Mouse (Mus musculus): ENCODE data around the gene Qdpr.

The Qdpr gene

GRCm38 (mm10) chr5:45449831-45450716, at the start of gene Qdpr:
Gene Qdpr (minus strand): TSS chr5:45450236.
- peak; percentile 93 to 96 for DNase-seq (ENCODE audit: low spot score in 2 of 2)

DNA sequence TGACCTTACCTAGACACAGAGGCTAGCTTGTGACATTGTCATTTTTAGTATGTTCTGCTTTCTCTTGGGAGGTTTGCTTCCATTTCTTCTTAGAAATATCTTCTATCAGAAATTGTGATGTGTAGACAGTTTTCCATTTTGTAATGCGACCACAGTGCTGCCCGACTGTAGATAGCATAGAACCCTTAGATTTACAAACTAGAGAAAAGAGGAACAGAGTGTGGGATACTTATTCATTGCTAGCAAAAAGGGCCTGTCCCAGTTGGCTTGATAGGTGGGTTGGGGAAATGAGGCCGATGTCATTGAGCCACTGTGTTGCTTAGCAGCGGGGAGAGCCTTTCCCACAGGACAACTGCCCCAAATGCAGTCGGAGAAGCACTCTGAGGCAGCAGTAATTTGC, 47.5 kb upstream of the Qdpr start:
- no peak for DNase-seq (ENCODE audit: low spot score in 2 of 2)

DNA sequence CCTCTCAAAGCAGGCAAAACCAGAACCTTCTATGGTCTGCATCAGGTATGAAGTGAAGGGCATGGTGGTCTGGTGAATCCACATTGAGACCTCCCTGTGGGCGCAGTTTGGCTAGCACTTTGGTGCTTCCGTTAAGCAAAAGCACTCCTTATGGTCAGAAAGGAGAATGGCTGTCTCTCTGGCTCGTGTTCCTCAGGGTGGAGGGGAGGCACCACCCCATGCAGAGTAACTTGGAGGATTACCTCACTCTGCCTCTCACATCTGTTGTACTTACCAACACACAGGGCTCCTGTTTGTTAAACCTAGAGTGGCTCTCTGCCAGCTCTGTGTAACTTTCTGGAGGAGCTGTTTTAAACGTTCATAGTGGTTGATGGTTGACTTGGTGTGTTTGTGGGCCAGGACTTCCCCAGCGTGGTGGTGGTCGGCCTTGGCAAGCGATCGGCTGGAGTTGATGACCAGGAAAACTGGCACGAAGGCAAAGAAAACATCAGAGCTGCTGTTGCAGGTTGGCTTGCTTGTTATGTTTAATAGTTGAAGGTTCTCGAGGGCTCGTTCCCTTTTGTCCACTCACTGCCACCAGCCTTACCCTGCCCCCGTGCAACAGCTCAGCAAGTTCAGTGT, 47.0 kb upstream of the Qdpr start:
- DNase-seq (ENCODE audit: low spot score in 2 of 2) = no peak

DNA sequence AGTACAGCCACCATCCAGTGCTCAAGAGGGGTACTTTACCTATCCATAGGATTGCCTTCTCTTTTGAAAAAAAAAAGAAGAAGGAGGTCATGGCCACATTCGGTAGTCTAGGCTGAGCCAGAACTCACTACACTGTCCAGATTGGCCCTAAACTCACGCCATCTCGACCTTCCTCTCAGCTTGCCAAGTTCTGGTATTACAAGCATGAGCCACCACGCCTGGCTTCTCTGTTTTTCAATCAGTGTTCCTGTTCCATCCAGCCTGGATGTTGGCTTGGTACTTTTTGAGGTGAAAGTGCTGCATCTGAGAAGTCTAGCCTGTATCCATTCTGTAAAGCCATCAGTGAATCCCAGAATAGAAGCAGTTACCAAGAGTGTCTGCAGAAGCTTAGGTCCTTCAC, 46.4 kb upstream of the Qdpr start:
- DNase-seq (ENCODE audit: low spot score in 2 of 2) = no peak

DNA sequence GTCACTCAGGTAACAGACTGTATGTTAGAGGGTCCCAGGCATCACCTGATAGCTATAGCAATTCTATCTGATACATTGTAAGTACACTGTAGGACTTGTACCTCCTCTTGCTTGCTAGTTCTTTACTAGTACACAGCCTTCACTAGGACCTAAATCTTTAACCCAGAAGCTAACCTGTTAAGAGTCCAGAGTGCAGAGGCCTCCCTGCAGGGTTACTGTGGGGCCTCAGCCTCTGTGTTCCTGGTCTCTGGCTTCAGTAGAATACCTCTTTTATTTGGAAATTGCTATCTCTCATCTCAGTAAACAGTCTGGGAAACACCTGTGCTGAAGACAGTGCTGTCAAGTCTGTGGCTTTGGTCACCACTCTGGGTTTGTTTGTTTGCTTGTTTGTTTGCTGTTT, 46.0 kb upstream of the Qdpr start:
- DNase-seq (ENCODE audit: low spot score in 2 of 2) = no peak

GRCm38 (mm10) chr5:45495429-45495975, 45.5 kb upstream of the Qdpr start:
- no peak for DNase-seq (ENCODE audit: low spot score in 2 of 2)

GRCm38 (mm10) chr5:45494093-45494755, 44.2 kb upstream of the Qdpr start:
- DNase-seq (ENCODE audit: low spot score in 2 of 2) = no peak

DNA sequence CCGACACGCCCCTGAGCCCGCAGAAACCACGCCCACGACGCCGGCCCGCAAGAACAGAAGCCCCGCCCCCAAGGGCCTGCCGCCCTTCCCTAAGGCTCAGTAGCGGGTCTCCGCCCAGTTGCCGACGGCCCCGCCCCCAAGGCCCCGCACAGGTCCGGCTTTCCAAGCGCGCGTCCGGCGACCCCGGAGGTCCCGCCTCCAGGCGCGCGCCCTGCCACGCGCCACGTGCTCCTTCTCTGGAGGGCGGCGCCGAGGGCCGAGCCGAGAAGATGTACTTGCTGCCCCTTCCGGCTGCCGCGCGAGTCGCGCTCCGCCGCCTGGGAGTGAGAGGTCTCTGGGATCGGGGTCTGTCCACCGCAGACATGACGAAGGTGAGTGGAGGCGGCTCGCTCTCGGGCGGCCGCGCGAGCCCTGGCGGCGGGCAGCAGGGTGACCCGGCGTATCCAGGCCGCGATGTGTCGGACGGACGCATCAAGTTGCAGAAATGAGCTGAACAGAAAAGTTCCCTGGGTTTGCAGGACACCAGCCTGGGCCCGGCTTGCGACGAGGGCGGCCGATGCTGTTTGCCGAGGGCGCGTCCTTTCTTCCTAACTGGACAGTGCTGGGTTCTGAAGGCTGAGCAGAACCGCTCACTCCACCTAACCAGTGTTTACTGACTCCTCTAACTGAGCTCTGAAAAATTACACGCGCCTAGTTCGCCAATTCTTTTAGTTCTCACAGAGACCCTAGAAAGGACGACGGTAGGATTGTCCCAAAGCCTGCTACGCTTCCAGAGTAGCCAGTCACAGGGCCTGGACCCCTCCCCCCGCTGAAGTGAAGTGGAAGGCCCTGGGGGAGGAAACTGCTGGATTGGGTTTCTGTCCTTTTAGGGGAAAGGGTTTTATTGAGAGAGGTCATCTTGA, 43.4 kb upstream of the Qdpr start, which contains the start of gene Lap3:
TSS of gene Lap3 (plus strand) at position 184 of the 902 bp plus-strand sequence.
- DNase-seq (ENCODE audit: low spot score in 2 of 2) = peak; percentile 96 to 98

- no peak for DNase-seq (ENCODE audit: low spot score in 2 of 2)
These were observed 41.7 kb upstream of the Qdpr start for GRCm38 (mm10) chr5:45491776-45492175.

GRCm38 (mm10) chr5:45483654-45484053, 33.6 kb upstream of the Qdpr start:
- no peak for DNase-seq (ENCODE audit: low spot score in 2 of 2)

DNA sequence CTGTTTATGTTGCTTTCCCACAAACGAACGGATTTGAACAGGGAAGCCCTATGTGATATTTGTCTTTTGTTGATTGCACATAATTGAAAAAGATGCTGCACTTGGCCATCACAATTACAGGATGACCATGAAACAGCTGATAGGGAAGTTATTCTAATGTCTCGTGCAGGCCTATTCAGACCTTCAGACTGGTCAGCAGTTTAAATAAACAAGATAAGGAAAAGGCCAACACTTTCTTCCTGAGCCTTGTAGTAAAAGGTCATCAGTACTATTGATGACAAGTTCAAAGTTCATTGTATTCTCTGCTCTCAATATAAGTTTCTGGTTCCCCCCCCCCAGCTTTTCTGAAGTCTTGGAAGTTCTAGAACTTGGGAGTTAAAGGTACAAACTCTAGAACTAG, 32.6 kb upstream of the Qdpr start:
- DNase-seq (ENCODE audit: low spot score in 2 of 2) = no peak

- DNase-seq (ENCODE audit: low spot score in 2 of 2) = no peak
These were observed 31.1 kb upstream of the Qdpr start for GRCm38 (mm10) chr5:45481125-45481524.

DNA sequence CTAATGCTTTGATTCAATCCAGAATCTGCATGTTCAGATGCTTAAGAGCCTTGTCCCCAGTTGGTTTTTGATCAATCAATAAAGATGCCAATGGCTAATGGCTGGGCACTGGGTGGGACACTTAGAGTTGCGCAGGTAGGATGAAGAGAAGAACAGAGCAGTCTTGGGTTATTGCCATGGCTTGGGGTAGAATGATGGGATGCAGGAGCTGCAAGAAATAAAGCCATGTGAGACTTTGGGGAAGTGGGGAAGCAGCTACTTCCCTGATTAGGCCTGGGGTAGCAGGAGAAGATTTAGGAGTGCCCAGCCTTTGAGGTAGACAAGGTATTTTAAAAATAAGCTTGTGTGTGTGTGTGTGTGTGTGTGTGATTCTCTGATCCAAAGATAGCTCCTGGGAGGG, 30.0 kb upstream of the Qdpr start:
- no peak for DNase-seq (ENCODE audit: low spot score in 2 of 2)

- no peak for DNase-seq (ENCODE audit: low spot score in 2 of 2)
These were observed 27.6 kb upstream of the Qdpr start for GRCm38 (mm10) chr5:45477601-45478000.

DNA sequence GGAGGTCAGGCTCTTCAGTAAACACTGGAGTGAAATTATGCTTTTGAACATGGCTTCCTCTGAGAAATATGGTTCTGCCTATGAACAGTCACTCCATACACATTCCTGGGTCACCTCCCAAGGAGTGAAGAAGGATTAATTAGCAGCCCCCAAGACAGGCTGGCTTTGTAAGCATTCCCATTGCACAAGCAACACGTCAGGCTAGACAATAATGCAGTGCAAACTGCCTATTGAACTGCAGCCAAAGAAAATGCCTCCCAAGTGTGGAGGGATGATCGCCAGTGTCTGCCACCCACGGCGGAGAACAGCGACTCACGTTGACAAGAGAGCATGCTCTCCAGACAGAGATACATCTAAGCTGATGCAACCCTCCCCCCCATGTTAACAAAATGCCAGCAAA, 26.3 kb upstream of the Qdpr start:
- no peak for DNase-seq (ENCODE audit: low spot score in 2 of 2)

GRCm38 (mm10) chr5:45475771-45476170, 25.7 kb upstream of the Qdpr start:
- no peak for DNase-seq (ENCODE audit: low spot score in 2 of 2)

GRCm38 (mm10) chr5:45474758-45475157, 24.7 kb upstream of the Qdpr start:
- DNase-seq (ENCODE audit: low spot score in 2 of 2) = no peak

GRCm38 (mm10) chr5:45474215-45474614, 24.2 kb upstream of the Qdpr start:
- peak in 1 of 2 experiments; percentile 67 for DNase-seq (ENCODE audit: low spot score in 2 of 2)

DNA sequence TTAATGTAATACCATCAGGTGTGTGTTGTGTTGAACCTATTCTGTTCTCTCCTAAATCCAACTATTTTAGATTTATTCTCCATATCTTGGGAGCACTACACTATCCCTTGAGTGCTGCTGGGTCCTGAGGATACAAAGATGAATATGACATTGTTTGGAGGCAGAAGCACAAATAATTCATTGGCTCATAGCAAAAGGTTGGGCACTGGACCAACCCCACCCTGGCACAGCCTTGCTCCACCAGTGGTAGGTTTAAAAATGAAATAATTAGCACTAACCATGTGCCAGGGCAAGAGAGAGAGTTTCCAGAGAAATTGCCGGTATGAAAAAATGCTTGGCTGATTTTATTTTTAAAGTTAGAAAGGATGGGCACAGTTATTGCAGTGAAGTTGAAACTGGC, 23.5 kb upstream of the Qdpr start:
- DNase-seq (ENCODE audit: low spot score in 2 of 2) = no peak

GRCm38 (mm10) chr5:45472880-45473450, 22.9 kb upstream of the Qdpr start:
- DNase-seq (ENCODE audit: low spot score in 2 of 2) = no peak

DNA sequence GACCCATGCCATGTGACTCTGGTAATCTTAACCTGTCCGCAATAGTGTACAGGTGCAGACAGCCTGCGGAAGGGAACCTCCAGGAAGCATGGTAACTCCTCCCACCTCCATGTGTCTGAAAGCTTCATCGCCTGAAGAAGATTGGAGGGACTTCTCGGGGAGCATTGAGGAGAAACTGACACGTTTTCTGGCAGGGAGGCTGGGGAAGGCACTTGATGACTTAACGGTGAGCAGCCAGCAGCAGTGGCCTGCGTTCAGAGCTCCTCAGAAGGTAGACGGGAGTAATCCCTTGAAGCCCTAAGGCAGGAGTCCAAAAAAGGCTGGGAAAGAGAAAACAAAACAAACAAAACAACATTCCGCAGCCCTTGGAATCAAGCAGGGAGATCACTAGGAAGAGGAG, 4.4 kb upstream of the Qdpr start:
- no peak for DNase-seq (ENCODE audit: low spot score in 2 of 2)
